Mouse (Mus musculus) MEL-GATA-1-ER (cell line): ENCODE results near the gene Ifi202b.
"Not testable (repeated sequence)": the region's sequence is repeated elsewhere in the genome, so short reads cannot be mapped to it uniquely, and the experiment has no call there.

ENCODE experiments used
- DNase-seq: peaks from one replicate; pipeline ENCODE4 v3.0.0-alpha.2; 2012; ENCODE audit warnings: low read depth; ENCODE audit errors: extremely low read depth

The Ifi202b gene

GRCm38 (mm10) chr1:173982694-173983305, at the start of gene Ifi202b:
Gene Ifi202b, minus strand, starts transcription at chr1:173982744.
- not testable (repeated sequence) for DNase-seq

- no peak for DNase-seq
These were observed 49.2 kb upstream of the Ifi202b start, which contains the start of gene Ifi205 for GRCm38 (mm10) chr1:174031698-174032097. Gene Ifi205, minus strand, starts transcription at chr1:174031810.

DNA sequence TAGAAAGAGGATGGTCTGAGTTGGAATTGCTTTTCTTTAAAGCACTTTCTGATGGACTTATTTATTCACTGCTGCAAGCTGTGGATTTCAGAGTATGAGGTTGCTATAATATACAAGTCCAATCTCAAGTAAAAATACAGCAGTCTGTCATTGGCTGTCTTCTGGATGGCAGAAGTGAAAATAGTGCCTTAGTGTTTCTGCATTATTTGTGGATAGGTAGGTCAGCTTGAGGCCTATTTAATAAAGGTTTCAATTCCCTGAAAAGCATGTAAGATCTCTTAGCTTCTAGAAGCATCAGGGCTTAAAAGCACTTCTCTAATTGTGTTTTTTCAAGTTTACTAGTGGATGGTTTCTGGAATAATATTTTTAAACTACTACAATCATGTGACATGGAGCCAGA, 24.5 kb upstream of the Ifi202b start:
- not testable (repeated sequence) for DNase-seq

DNA sequence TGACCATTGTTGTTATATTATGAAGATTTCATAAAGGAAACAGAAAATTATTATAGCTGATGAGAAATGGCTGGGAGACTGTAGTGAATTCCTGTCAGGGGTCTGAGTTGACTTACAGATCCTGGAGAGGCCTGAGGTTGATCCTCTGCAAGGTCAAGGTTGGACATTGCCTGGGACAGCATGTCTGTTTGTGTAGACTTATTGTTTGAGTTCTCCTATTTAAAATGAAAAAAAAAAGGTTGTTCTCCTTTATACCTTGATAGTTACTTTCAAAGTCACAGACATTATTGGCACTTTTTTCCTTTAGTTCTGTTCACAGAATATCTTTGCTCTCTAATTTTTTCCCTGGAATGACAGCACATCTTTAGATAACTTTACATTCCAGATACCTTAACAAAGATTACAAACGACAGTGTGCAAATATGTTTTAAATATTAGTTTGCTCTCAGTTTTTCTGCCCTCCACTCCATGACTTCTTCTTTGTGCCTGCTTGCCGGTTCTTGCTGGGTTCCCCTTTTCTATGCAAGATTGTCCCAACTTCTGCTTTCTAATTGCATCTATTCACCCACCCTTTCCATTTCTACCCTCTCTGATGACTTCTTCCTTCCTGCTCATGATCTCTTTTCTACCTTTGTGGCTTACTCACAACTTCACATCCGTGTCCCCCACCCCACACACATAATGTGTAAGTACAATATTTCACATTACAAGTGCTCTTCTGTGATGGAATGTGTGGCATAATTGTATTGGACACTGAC, 22.0 kb upstream of the Ifi202b start:
- DNase-seq, result not testable (repeated sequence)

- DNase-seq, result no peak
These were observed 12.5 kb upstream of the Ifi202b start for GRCm38 (mm10) chr1:173995003-173995402.

- DNase-seq, result not testable (repeated sequence)
These were observed 1.5 kb downstream of the Ifi202b start for GRCm38 (mm10) chr1:173981038-173981437.

DNA sequence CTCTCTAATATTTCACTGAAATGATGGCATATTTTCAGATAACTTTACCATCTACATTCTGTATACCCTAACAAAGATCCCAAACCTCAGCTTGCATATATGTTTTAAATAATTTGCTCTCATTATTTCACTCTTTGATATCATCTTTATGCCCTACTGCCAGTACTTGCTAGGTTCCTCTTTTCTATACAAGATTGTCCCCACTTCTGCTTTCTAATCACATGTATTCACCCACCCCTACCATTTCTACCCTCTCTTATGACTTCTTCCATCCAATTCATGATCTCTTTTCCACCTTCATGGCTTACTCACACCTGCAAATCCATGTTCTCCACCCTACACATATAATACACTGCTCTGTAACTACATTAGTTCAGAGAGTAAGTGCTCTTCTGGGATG, 4.9 kb downstream of the Ifi202b start:
- DNase-seq, result peak; percentile 91

GRCm38 (mm10) chr1:173973111-173973510, 9.4 kb downstream of the Ifi202b start:
- DNase-seq, result no peak

DNA sequence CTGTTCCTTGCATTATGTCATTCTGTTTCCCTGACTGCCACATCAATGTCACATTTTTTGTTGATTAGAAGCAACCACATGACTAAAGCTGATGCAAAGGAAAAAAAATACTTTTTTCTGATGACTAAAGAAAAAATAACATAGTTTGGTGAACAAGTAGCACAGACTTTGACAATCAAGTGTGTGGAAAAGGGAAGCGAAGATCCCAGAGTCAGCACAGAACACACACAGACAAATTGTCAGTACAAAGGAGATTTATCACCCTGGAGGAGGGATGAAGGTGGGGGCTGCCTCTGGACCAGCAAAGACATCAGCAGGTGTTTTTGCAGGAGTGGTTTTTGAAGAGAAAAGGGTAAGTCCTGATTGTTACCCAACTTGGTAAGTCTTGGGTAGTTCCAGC, 21.1 kb downstream of the Ifi202b start:
- DNase-seq, result not testable (repeated sequence)

GRCm38 (mm10) chr1:173959998-173960397, 22.5 kb downstream of the Ifi202b start:
- DNase-seq, result not testable (repeated sequence)

GRCm38 (mm10) chr1:173955839-173956527, 26.6 kb downstream of the Ifi202b start:
- not testable (repeated sequence) for DNase-seq

DNA sequence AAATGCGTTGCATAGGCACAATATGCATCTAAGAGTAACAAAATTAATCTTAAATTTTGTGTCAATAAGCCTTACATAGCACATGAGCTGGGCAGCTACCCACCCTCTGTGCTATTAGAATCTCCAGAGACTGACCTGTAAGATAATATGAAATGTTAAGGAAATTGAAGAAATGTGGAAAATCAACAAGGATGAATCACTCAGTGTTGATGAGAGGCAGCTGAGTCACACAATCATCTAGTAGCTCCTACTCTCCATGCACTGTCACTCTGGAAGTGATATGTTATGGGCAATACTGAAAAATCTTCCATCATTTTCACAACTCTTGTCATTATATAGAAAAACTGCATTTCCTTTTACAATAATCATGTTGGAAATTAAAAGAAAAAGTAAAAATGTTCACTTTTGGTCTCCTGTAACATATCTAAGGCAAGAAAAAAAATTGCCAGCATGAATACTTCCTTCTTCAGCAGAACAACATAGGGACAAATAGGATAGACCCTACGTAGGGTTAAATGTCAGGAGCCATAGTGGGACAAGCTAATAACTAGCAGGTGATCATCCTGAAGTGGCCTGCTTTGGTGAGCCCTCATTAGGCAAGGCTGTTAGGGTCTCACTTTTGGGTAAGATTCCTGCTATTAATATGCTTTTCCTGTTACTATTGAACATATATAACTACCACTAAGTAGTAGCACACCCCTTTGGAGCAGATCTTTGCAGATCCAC, 27.3 kb downstream of the Ifi202b start:
- no peak for DNase-seq

- DNase-seq, result no peak
These were observed 29.0 kb downstream of the Ifi202b start for GRCm38 (mm10) chr1:173953563-173953962.

DNA sequence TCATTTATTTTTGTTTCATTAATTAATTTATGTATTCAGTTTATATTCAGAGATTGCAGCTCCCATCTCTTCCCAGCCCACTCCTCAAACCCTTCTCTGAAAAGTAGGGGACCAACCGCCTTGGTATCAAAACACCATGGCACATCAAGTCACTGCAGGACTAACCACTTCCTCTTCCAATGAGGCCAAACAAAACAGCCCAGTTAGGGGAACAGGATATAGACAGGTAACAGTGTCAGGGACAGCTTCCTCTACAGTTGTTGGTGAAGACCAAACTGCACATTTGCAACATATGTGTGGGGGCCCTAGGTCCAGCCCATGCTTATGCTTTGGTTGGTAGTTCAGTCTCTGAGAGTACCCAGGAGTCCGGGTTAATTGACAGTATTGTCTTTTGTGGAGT, 33.5 kb downstream of the Ifi202b start:
- peak; percentile 53 for DNase-seq

DNA sequence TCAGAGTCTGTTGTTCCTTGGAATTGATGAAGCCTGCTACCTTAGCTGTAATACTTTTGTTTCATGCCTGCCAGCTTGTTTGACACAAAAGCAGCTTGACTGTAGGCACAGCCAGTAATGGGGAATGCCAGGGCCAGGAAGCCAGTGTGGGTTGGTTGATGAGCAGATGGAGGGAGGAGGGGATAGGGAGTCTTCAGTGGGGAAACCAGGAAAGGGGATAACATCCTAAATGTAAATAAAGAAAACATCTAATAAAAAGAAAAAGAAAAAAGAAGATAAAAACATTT, 39.8 kb downstream of the Ifi202b start:
- DNase-seq, result not testable (repeated sequence)

GRCm38 (mm10) chr1:173941924-173942779, 40.4 kb downstream of the Ifi202b start, which contains the start of the genes Mndal and Ifi203:
Gene Mndal, minus strand, starts transcription at chr1:173942491.
Gene Ifi203, minus strand, starts transcription at chr1:173942672.
- DNase-seq, result not testable (repeated sequence)

DNA sequence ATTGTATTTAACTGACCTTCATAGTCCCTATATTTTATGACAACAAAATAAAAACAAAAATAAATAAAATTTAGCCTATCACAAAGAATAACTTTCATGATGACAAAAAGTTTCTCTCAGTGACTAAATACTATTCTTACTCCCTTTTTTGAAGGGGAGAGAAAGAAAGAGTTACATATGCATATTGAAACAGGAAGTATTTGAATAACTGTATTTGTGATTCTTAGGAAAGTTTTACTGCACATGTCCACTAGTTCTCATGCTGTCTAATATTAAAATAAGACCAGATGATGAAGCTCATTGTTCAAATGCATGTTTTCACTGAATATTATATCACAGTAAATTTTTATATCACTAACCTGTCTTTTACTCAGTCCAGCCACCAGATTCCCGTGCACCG, 41.0 kb downstream of the Ifi202b start:
- DNase-seq, result not testable (repeated sequence)

DNA sequence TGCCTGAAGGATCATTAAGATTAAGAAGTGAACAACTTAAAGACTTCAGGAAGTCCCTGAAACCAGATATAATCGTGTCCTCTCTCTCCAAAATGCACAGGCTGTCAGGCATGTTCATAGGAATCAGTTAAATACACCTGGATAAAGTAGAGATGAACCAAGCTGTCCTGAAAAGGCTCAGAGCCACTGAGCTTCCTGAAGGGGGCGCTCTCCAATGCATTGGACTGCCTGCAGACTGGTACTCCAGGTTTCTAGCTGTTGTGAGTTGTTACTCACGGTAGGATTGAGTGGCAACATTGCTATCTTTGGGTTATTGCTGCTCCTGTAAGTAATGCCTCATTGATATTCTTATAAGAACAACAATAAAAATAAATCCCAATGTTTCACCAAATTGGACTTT, 63.3 kb downstream of the Ifi202b start:
- not testable (repeated sequence) for DNase-seq

- DNase-seq, result no peak
These were observed 68.0 kb downstream of the Ifi202b start for GRCm38 (mm10) chr1:173914559-173914958.

GRCm38 (mm10) chr1:173913256-173913791, 69.2 kb downstream of the Ifi202b start:
- not testable (repeated sequence) for DNase-seq
